Mouse (Mus musculus) liver, embryonic 14.5 days (tissue): Measurements from ENCODE around the gene Slc9a1.

Experiments used
- CTCF ChIP-seq: IDR thresholded peaks from 2 replicates; pipeline ENCODE4 v1.5.1; 2016; ENCODE audit warnings: antibody characterized with exemption, low read depth, control low read depth
- EP300 ChIP-seq: IDR thresholded peaks from 2 replicates; pipeline ENCODE4 v1.6.1; 2016; ENCODE audit warnings: antibody characterized with exemption, low read depth

DNA sequence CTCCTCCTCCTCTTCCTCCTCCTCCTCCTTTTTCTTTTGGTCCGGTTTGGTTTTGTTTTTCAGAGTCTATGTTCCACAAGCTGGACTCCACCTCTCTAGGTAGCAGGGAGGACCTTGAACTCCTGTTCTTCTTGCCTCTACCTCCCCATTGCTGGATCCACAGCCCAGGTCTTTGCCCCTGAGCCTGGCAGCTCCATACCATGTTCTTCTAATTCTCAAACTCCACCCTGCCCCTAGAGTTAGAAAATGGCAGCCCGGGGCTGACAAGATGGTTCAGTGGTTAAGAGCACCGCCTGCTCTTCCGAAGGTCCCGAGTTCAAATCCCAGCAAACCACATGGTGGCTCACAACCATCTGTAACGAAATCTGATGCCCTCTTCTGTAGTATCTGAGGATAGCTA, 14.9 kb upstream of the Slc9a1 start:
- TF ChIP-seq CTCF: no peak
- TF ChIP-seq EP300: no peak
